In the genomic region with DNA sequence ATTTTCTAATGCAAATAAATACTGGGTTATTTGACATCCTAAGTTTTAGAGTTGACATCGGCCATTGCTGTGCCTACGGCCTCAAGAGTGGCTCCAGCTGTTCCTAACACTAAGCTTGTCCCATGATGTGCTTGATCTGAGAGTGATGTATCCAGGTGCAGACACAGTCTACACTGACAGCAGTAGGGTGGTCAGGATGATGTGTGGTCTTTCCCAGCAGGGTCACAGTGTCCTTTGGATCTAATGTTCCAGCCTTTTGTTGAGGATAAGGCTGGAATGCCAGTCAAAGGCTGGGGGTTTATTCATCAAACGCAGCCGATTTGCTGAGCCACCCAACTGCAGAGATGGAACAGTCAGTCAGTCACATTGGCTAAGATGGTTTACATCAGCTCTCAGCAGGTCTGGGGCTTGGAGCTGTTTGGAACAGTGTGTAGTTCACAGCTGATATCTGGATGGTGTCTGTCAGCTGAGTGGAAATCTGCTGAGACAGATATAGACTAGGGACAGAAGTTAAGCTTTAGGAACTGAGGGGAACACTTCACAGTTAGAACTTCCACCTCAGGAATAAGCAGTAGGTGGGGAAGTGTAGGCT, we compare ENCODE assay signal across 35 mouse cellular contexts.
DNase-seq lines count a peak whose midpoint lies in the region; ATAC-seq lines count a peak whose summit lies in the region.
"Had no signal": no experiment of that assay in that cellular context is flagged by ENCODE, and none has a peak within 500 bp of the region (broad histone marks: within the 10 kb centered on the region; RNA-seq: fewer than 3 reads in every experiment).

No protein-coding gene starts in this region.

- H3K4me1 ChIP-seq in embryonic facial prominence, embryonic 14.5 days (ENCODE audit: control insufficient read depth, insufficient read depth, low read length), result 0 out of 2 replicates have a peak, but pooled peaks cover 3% of the 10 kb centered on the region
- H3K4me1 ChIP-seq in embryonic facial prominence, embryonic 10.5 days, result peaks cover 9% of the 10 kb centered on the region; the same call in 1 of the 2 replicates
- no peaks in the 10 kb centered on the region for H3K4me1 ChIP-seq in heart, embryonic 16.5 days (ENCODE audit: control insufficient read depth, insufficient read depth, low read length)
- H3K4me1 ChIP-seq in megakaryocyte, embryonic 14.5 days, result peaks cover 11% of the 10 kb centered on the region
- H3K4me1 ChIP-seq: hindbrain, embryonic 10.5 days; hindbrain, embryonic 15.5 days; liver, embryonic 13.5 days; neural tube, embryonic 12.5 days had no signal

- peak; percentile 7 for DNase-seq in embryonic facial prominence, embryonic 14.5 days (ENCODE audit: low spot score)
- no peak for DNase-seq in embryonic facial prominence, embryonic 10.5 days (ENCODE audit: low spot score)
- no peak for DNase-seq in heart, adult 18-20 months
- DNase-seq in spleen, postnatal 36 days (ENCODE audit: low spot score in 2 of 2), result no peak
- DNase-seq: adrenal gland, postnatal 14 days; cerebellum, adult 11-12 months; cerebellum, adult 9-11 months; embryo, embryonic 11 days; forebrain, postnatal 0 days; gastrocnemius, postnatal 14 days; kidney, adult 11 months; kidney, postnatal 14 days; liver, embryonic 13.5 days; lung, adult 18-20 months; lung, postnatal 4 days; right cerebral cortex, postnatal 4 days; thymus, adult 2 months; thymus, postnatal 36 days had no signal

- no peaks in the 10 kb centered on the region for H3K36me3 ChIP-seq in embryonic facial prominence, embryonic 14.5 days (ENCODE audit: control insufficient read depth, insufficient read depth, low read length)
- H3K36me3 ChIP-seq in embryonic facial prominence, embryonic 10.5 days (replicated peaks), result peaks cover 5% of the 10 kb centered on the region; the same call in 1 of the 2 replicates
- H3K36me3 ChIP-seq in heart, embryonic 16.5 days (ENCODE audit: control insufficient read depth, insufficient read depth), result peaks cover 11% of the 10 kb centered on the region
- H3K36me3 ChIP-seq in megakaryocyte, embryonic 14.5 days (replicated peaks; ENCODE audit: low read length), result peaks cover 70% of the 10 kb centered on the region
- H3K36me3 ChIP-seq: embryonic facial prominence, embryonic 13.5 days; heart, embryonic 15.5 days; hindbrain, embryonic 10.5 days; limb, embryonic 12.5 days; neural tube, embryonic 12.5 days had no signal

- no peak overlapping the region for H3K4me3 ChIP-seq in embryonic facial prominence, embryonic 14.5 days (ENCODE audit: low read depth, low read length)
- H3K4me3 ChIP-seq in embryonic facial prominence, embryonic 10.5 days, result no peak overlapping the region
- H3K4me3 ChIP-seq in heart, embryonic 16.5 days (ENCODE audit: low read length), result no peak overlapping the region
- peak overlapping the region; percentile 8 for H3K4me3 ChIP-seq in megakaryocyte, embryonic 14.5 days (replicated peaks)
- H3K4me3 ChIP-seq: embryonic facial prominence, embryonic 13.5 days; erythroblast, embryonic 14.5 days; heart, embryonic 15.5 days; hindbrain, embryonic 10.5 days; hindbrain, embryonic 15.5 days; limb, embryonic 12.5 days; liver, embryonic 13.5 days; midbrain, embryonic 10.5 days; myocyte; neural tube, embryonic 12.5 days had no signal

- no peaks in the 10 kb centered on the region for H3K27me3 ChIP-seq in embryonic facial prominence, embryonic 14.5 days (replicated peaks; ENCODE audit: control insufficient read depth, insufficient read depth, low read length)
- no peaks in the 10 kb centered on the region for H3K27me3 ChIP-seq in embryonic facial prominence, embryonic 10.5 days (replicated peaks; ENCODE audit: low read depth, poor library complexity, severe bottlenecking)
- H3K27me3 ChIP-seq in heart, embryonic 16.5 days (ENCODE audit: control insufficient read depth, insufficient read depth, low read length), result no peaks in the 10 kb centered on the region
- H3K27me3 ChIP-seq in megakaryocyte, embryonic 14.5 days (replicated peaks), result no peaks in the 10 kb centered on the region
- H3K27me3 ChIP-seq: embryonic facial prominence, embryonic 13.5 days; heart, embryonic 15.5 days; hindbrain, embryonic 15.5 days; limb, embryonic 12.5 days; liver, embryonic 13.5 days; neural tube, embryonic 12.5 days had no signal

- ATAC-seq in embryonic facial prominence, embryonic 14.5 days (ENCODE audit: low read depth), result no peak
- ATAC-seq in heart, embryonic 16.5 days (replicated peaks; ENCODE audit: extremely low read depth, insufficient read depth, low FRiP score), result peak; percentile 52; the same call in 1 of the 2 replicates
- ATAC-seq in megakaryocyte, adult 5-6 weeks (ENCODE audit: poor library complexity, severe bottlenecking), result no peak
- no peak for ATAC-seq in CD4-positive, CD25-positive, alpha-beta regulatory T cell, adult 4 months
- ATAC-seq: forebrain, postnatal 0 days; inflammation-experienced regulatory T-cells, adult 6 months; lung, postnatal 0 days; midbrain, embryonic 16.5 days had no signal

- 90% methylated on average over 4 of the region's 4 CpGs for WGBS in embryonic facial prominence, embryonic 14.5 days
- WGBS in embryonic facial prominence, embryonic 10.5 days, result 87% methylated on average over 4 of the region's 4 CpGs
- WGBS in heart, embryonic 16.5 days, result 52% methylated on average over 4 of the region's 4 CpGs

- no peak overlapping the region for H3K27ac ChIP-seq in embryonic facial prominence, embryonic 14.5 days (replicated peaks; ENCODE audit: low read depth, low read length)
- no peak overlapping the region for H3K27ac ChIP-seq in embryonic facial prominence, embryonic 10.5 days (replicated peaks)
- no peak overlapping the region for H3K27ac ChIP-seq in heart, embryonic 16.5 days (ENCODE audit: low read length)
- H3K27ac ChIP-seq: embryonic facial prominence, embryonic 13.5 days; heart, embryonic 15.5 days; hindbrain, embryonic 10.5 days; hindbrain, embryonic 15.5 days; limb, embryonic 12.5 days; liver, embryonic 13.5 days; midbrain, embryonic 10.5 days; neural tube, embryonic 12.5 days had no signal

- H3K4me2 ChIP-seq in embryonic facial prominence, embryonic 14.5 days (ENCODE audit: low read depth, low read length), result no peak overlapping the region
- H3K4me2 ChIP-seq in heart, embryonic 16.5 days (ENCODE audit: low read depth, low read length), result no peak overlapping the region
- H3K4me2 ChIP-seq: embryonic facial prominence, embryonic 13.5 days; heart, embryonic 15.5 days; hindbrain, embryonic 15.5 days; limb, embryonic 12.5 days; liver, embryonic 13.5 days; neural tube, embryonic 12.5 days had no signal

- no peak overlapping the region for H3K9ac ChIP-seq in embryonic facial prominence, embryonic 14.5 days (ENCODE audit: low read depth, low read length)
- no peak overlapping the region for H3K9ac ChIP-seq in heart, embryonic 16.5 days (ENCODE audit: low read length)
- H3K9ac ChIP-seq: embryonic facial prominence, embryonic 13.5 days; forebrain, postnatal 0 days; heart, embryonic 15.5 days; hindbrain, embryonic 15.5 days; limb, embryonic 12.5 days; liver, embryonic 13.5 days; neural tube, embryonic 12.5 days had no signal

- no peaks in the 10 kb centered on the region for H3K9me3 ChIP-seq in embryonic facial prominence, embryonic 14.5 days (ENCODE audit: control insufficient read depth, low read length)
- H3K9me3 ChIP-seq in embryonic facial prominence, embryonic 10.5 days, result no peaks in the 10 kb centered on the region
- no peaks in the 10 kb centered on the region for H3K9me3 ChIP-seq in heart, embryonic 16.5 days (replicated peaks; ENCODE audit: control insufficient read depth, low read length)
- no peaks in the 10 kb centered on the region for H3K9me3 ChIP-seq in megakaryocyte, embryonic 14.5 days
- H3K9me3 ChIP-seq: embryonic facial prominence, embryonic 13.5 days; G1E; heart, embryonic 15.5 days; hindbrain, embryonic 10.5 days; hindbrain, embryonic 15.5 days; limb, embryonic 12.5 days; liver, embryonic 13.5 days; midbrain, embryonic 10.5 days; neural tube, embryonic 12.5 days had no signal
